ENCODE assay signal across 8 mouse cellular contexts in genomic region chr3:97964878-97965353, GRCm38 (mm10). TPM values are rescaled to one million over a fixed set of nuclear protein-coding genes. Genes with fewer than 3 reads are reported as not detected.
DNase-seq lines count a peak whose midpoint lies in the region; ATAC-seq lines count a peak whose summit lies in the region.
"Had no signal": no experiment of that assay in that cellular context is flagged by ENCODE, and none has a peak within 500 bp of the region (broad histone marks: within the 10 kb centered on the region; RNA-seq: fewer than 3 reads in every experiment).

No protein-coding gene starts in this region.

- H3K9ac ChIP-seq in midbrain, embryonic 13.5 days (replicated peaks): no peak overlapping the region
- no peak overlapping the region for H3K9ac ChIP-seq in liver, embryonic 16.5 days (ENCODE audit: low read depth, low read length)
- H3K9ac ChIP-seq in stomach, embryonic 15.5 days: no peak overlapping the region
- H3K9ac ChIP-seq: liver, embryonic 15.5 days had no signal

- no peak overlapping the region for H3K4me2 ChIP-seq in midbrain, embryonic 13.5 days (replicated peaks)
- H3K4me2 ChIP-seq in liver, embryonic 16.5 days (ENCODE audit: low read depth, low read length): 0 out of 2 replicates have a peak overlapping the region, but pooled peaks have one; percentile 6
- no peak overlapping the region for H3K4me2 ChIP-seq in stomach, embryonic 15.5 days
- H3K4me2 ChIP-seq: liver, embryonic 15.5 days had no signal

- peak; percentile 28 for DNase-seq in midbrain, embryonic 10.5 days (ENCODE audit: low spot score)
- peak; percentile 78 for DNase-seq in embryo, embryonic 10 days (ENCODE audit: low spot score)
- DNase-seq in heart, adult 8-10 months (ENCODE audit: low spot score): peak; percentile 57
- DNase-seq in c-Kit-positive CD71-positive TER-119-positive erythroid progenitor cells, embryonic 14.5 days (ENCODE audit: low spot score): no peak

- no peaks in the 10 kb centered on the region for H3K9me3 ChIP-seq in midbrain, embryonic 10.5 days (replicated peaks)
- H3K9me3 ChIP-seq in midbrain, embryonic 13.5 days: no peaks in the 10 kb centered on the region
- no peaks in the 10 kb centered on the region for H3K9me3 ChIP-seq in liver, embryonic 16.5 days (replicated peaks; ENCODE audit: control insufficient read depth, low read length)
- H3K9me3 ChIP-seq in stomach, embryonic 15.5 days: no peaks in the 10 kb centered on the region
- H3K9me3 ChIP-seq: liver, embryonic 15.5 days had no signal

- peaks cover 21% of the 10 kb centered on the region for H3K4me1 ChIP-seq in midbrain, embryonic 10.5 days
- peaks cover 7% of the 10 kb centered on the region for H3K4me1 ChIP-seq in midbrain, embryonic 13.5 days (replicated peaks)
- peaks cover 3% of the 10 kb centered on the region; the same call in 1 of the 2 replicates for H3K4me1 ChIP-seq in liver, embryonic 16.5 days (ENCODE audit: control insufficient read depth, low read depth, low read length)
- H3K4me1 ChIP-seq in stomach, embryonic 15.5 days: peaks cover 8% of the 10 kb centered on the region; the same call in 1 of the 2 replicates

- ATAC-seq in midbrain, embryonic 13.5 days: no peak
- peak; percentile 21; the same call in 1 of the 2 replicates for ATAC-seq in liver, embryonic 16.5 days (ENCODE audit: low read depth)
- ATAC-seq in stomach, embryonic 15.5 days (ENCODE audit: insufficient read depth, low FRiP score, low read depth): 0 out of 2 replicates have a peak, but pooled peaks have one; percentile 17

- H3K4me3 ChIP-seq in midbrain, embryonic 10.5 days: no peak overlapping the region
- no peak overlapping the region for H3K4me3 ChIP-seq in midbrain, embryonic 13.5 days (replicated peaks)
- H3K4me3 ChIP-seq in liver, embryonic 16.5 days (ENCODE audit: low read depth, low read length): no peak overlapping the region
- no peak overlapping the region for H3K4me3 ChIP-seq in stomach, embryonic 15.5 days (replicated peaks)
- H3K4me3 ChIP-seq: liver, embryonic 15.5 days had no signal

- 77% methylated on average over 14 of the region's 14 CpGs for WGBS in midbrain, embryonic 10.5 days
- WGBS in midbrain, embryonic 13.5 days: 91% methylated on average over 14 of the region's 14 CpGs
- WGBS in liver, embryonic 16.5 days (ENCODE audit: insufficient replicate concordance): 49% methylated on average over 14 of the region's 14 CpGs
- WGBS in stomach, embryonic 15.5 days: 37% methylated on average over 14 of the region's 14 CpGs

- H3K36me3 ChIP-seq in midbrain, embryonic 10.5 days: no peaks in the 10 kb centered on the region
- H3K36me3 ChIP-seq in midbrain, embryonic 13.5 days: no peaks in the 10 kb centered on the region
- H3K36me3 ChIP-seq in liver, embryonic 16.5 days (ENCODE audit: control insufficient read depth, insufficient read depth): no peaks in the 10 kb centered on the region
- H3K36me3 ChIP-seq in stomach, embryonic 15.5 days: no peaks in the 10 kb centered on the region
- H3K36me3 ChIP-seq: liver, embryonic 15.5 days had no signal

- H3K27ac ChIP-seq in midbrain, embryonic 10.5 days (replicated peaks): no peak overlapping the region
- H3K27ac ChIP-seq in midbrain, embryonic 13.5 days: no peak overlapping the region
- H3K27ac ChIP-seq in liver, embryonic 16.5 days (ENCODE audit: low read length): no peak overlapping the region
- 0 out of 2 replicates have a peak overlapping the region, but pooled peaks have one; percentile 51 for H3K27ac ChIP-seq in stomach, embryonic 15.5 days
- H3K27ac ChIP-seq: liver, embryonic 15.5 days had no signal

- no peaks in the 10 kb centered on the region for H3K27me3 ChIP-seq in midbrain, embryonic 10.5 days (ENCODE audit: low read depth, poor library complexity, severe bottlenecking)
- H3K27me3 ChIP-seq in midbrain, embryonic 13.5 days: no peaks in the 10 kb centered on the region
- H3K27me3 ChIP-seq in liver, embryonic 16.5 days (ENCODE audit: control insufficient read depth, insufficient read depth, low read depth, low read length): no peaks in the 10 kb centered on the region
- no peaks in the 10 kb centered on the region for H3K27me3 ChIP-seq in stomach, embryonic 15.5 days (replicated peaks)
- H3K27me3 ChIP-seq: liver, embryonic 15.5 days had no signal

RNA-seq across cellular contexts. Expression of gene Notch2, which starts 48.4 kb away (rescaled TPM):
- 16.1 and 16.6 TPM in 2 replicates for polyA plus RNA-seq in midbrain, embryonic 10.5 days (2016; fragmentation: Nextera tagmentation; extraction: Ambion mirVana)
- polyA plus RNA-seq in midbrain, embryonic 13.5 days (2015; fragmentation: Nextera tagmentation; extraction: Ambion mirVana): 9.0 and 10.0 TPM in 2 replicates
- total RNA-seq in heart, adult 8-10 months (2022): 10 to 100 TPM; 15.1 to 20.0 (median 15.4) TPM
- 7.2 and 7.9 TPM in 2 replicates for polyA plus RNA-seq in liver, embryonic 16.5 days (2015; fragmentation: Nextera tagmentation; extraction: Ambion mirVana)
- 21.4 and 24.7 TPM in 2 replicates for polyA plus RNA-seq in stomach, embryonic 15.5 days (2015; fragmentation: Nextera tagmentation; extraction: Ambion mirVana)
